Mouse (Mus musculus) G1E (cell line): ENCODE measurements around the gene Gm28374. TPM values are rescaled to one million over a fixed set of nuclear protein-coding genes. Genes with fewer than 3 reads are reported as not detected.
"Not testable (repeated sequence)": the region's sequence is repeated elsewhere in the genome, so short reads cannot be mapped to it uniquely, and the experiment has no call there.

Source experiments
- ATAC-seq: 2 replicates; pipeline ENCODE4 v1.8.0; 2016; ENCODE audit warnings: mild to moderate bottlenecking; ENCODE audit not compliant: insufficient number of reproducible peaks, poor library complexity, low FRiP score, severe bottlenecking; ENCODE audit errors: extremely low read depth
- DNase-seq: peaks from one replicate; pipeline ENCODE4 v3.0.0; 2012; ENCODE audit warnings: low spot score
- H3K27me3 ChIP-seq: 2 replicates; pipeline ENCODE4 v1.6.1; 2012; ENCODE audit warnings: mild to moderate bottlenecking, low read length, inconsistent platforms; ENCODE audit not compliant: insufficient read depth
- H3K36me3 ChIP-seq: replicated peaks from 2 replicates; pipeline ENCODE3; 2012; ENCODE audit warnings: mild to moderate bottlenecking, inconsistent platforms
- H3K4me1 ChIP-seq: 2 replicates; pipeline ENCODE4 v1.6.1; 2012; ENCODE audit warnings: low read depth, low read length, inconsistent platforms, mixed read lengths; ENCODE audit not compliant: insufficient read depth
- H3K4me3 ChIP-seq: 2 replicates; pipeline ENCODE4 v1.5.1; 2012; ENCODE audit warnings: low read depth, mild to moderate bottlenecking, inconsistent platforms, low read length, moderate library complexity, mixed read lengths
- H3K9me3 ChIP-seq: replicated peaks from 2 replicates; pipeline ENCODE4 v1.6.1; 2012; ENCODE audit warnings: inconsistent platforms
- CTCF ChIP-seq: IDR thresholded peaks from 2 replicates; pipeline ENCODE4 v1.5.1; 2012; ENCODE audit warnings: low read depth, low read length, inconsistent platforms, mixed read lengths
- GATA1 ChIP-seq: IDR thresholded peaks from 2 replicates; pipeline ENCODE4 v1.6.1; 2012; ENCODE audit warnings: borderline replicate concordance, low read length, inconsistent platforms, mixed read lengths
- GATA2 ChIP-seq: IDR thresholded peaks from 2 replicates; pipeline ENCODE4 v1.6.1; 2012; ENCODE audit warnings: low read depth, low read length, inconsistent platforms, borderline replicate concordance
- POLR2AphosphoS5 ChIP-seq: IDR thresholded peaks from 2 replicates; pipeline ENCODE4 v1.6.1; 2012; ENCODE audit warnings: low read depth, low read length, inconsistent platforms; ENCODE audit not compliant: insufficient replicate concordance
- TAL1 ChIP-seq: conservative IDR thresholded peaks from 2 replicates; pipeline ENCODE4 v1.6.1; 2012; ENCODE audit warnings: low read depth, low read length, inconsistent platforms, mixed read lengths
- polyA plus RNA-seq: library from polyadenylated mRNA; stranded (reverse); fragments of >175 nt; gene quantifications from 2 replicates; pipeline ENCODE4 v1.2.3, GENCODE M21; 2012
- total RNA-seq, 2 experiments: library from RNA; stranded (forward) in 1 of 2; stranded (reverse) in 1 of 2; fragments of 200-1000 nt in 1 of 2; fragments of >200 nt in 1 of 2; fragmentation: Nextera tagmentation in 1 of 2; gene quantifications; 2 replicates each; pipeline ENCODE4 v1.2.3; 2014 to 2017

Gene Gm28374
- total RNA-seq (2014; fragmentation: Nextera tagmentation) (not detected in 2 replicates), total RNA-seq (2017) (0.87 and 0.98 TPM in 2 replicates), polyA plus RNA-seq (0.37 and 0.75 TPM in 2 replicates)

DNA sequence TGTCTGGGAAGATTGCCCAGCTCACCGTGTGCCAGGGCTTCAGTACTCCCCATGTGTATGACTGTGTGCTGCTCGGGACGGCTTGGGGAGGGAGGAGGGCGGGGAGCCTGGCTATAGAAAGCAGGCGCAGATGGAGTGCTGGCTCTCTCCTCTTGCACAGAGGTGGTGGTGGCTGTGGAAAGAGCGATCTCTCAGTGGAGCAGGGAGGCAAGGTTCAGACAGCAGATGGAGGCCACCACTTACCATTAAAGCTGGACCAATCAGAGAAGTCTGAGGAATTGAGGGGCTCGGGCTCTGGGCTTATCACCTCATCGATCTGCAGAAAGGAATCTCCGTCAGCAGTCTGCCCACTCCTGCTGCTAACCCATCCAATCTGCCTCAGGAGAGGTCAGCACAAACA, at the start of gene Gm28374:
TSS of gene Gm28374 (minus strand) at position 101 of the 400 bp plus-strand sequence.
- H3K4me3 ChIP-seq: no peak within 1 kb of the TSS
- no peak for DNase-seq
- no peaks in the 10 kb centered on the region for H3K27me3 ChIP-seq
- peaks cover 44% of the 10 kb centered on the region for H3K4me1 ChIP-seq
- no peak for ATAC-seq
- TF ChIP-seq GATA2: no peak
- no peak for TF ChIP-seq CTCF
- TF ChIP-seq TAL1: no peak
- no peak for TF ChIP-seq POLR2AphosphoS5
- TF ChIP-seq GATA1: no peak
- H3K36me3 ChIP-seq: peaks cover 75% of the 10 kb centered on the region
- no peaks in the 10 kb centered on the region for H3K9me3 ChIP-seq

DNA sequence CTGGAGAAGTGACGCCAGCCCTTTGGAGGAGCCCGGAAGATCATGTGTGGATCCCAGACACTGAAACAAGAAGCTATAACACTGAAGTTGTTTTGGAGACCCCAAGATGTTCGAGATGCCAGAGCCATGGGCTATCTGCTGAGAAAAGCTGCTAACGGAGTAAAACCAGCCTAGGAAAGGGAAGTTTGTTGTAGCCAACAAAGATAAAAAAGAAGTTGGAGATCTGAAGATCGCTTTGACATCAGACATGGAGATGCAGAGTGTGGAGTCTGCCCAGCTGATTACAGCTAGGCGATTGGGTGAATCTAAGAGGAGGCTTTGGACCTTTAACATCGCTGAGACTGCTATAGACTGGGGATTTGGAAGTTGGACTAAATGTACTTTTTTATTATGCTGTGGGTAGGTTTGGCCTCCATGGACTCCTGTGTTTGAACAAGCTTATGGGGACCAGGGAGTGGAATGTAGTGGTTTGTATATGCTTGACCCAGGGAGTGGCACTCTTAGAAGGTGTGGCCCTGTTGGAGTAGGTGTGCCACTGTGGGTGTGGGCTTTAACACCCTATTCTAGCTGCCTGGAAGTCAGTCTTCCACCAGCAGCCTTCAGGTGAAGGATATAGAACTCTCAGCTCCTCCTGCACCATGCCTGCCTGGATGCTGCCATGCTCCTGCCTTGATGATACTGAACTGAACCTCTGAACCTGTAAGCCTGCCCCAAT, 48.5 kb upstream of the Gm28374 start:
- H3K9me3 ChIP-seq, H3K27me3 ChIP-seq, DNase-seq, ATAC-seq, H3K4me3 ChIP-seq: not testable (repeated sequence)
- peaks cover 30% of the 10 kb centered on the region for H3K36me3 ChIP-seq
- H3K4me1 ChIP-seq: peaks cover 54% of the 10 kb centered on the region

DNA sequence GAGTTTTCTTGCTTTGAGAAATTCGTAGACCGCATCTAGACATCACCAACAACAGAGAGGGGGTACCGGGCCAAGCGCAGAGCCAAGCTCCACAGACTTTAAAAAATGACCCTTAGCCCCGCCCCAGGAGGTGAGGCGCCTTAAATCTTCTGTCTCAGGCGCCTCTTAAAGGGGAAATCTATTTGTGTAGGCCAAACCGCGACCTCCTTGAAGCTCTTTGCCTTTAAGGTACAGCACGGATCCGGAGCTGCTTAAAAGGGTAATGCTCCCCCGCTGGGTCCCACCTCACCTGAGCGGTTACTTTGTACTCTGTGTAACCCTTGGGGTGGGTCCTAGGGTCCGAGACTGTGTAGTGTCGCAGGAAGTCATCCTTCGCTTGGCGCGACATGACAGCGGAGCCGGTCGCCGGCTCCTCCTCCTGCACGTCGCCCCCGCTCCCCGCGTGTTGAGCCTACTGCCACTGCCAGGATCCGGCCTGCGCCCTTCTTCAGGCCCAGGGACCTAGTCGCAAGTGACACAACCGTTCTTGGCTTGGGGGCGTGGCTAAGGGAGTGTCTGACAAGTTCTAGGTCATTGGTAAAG, 45.8 kb upstream of the Gm28374 start, which contains the start of gene Snx15:
TSS of gene Snx15 (minus strand) at position 545 of the 582 bp plus-strand sequence.
- peak; percentile 83 for ATAC-seq
- no peak for TF ChIP-seq POLR2AphosphoS5
- no peak for TF ChIP-seq GATA2
- TF ChIP-seq GATA1: no peak
- no peak for TF ChIP-seq TAL1
- TF ChIP-seq CTCF: no peak
- DNase-seq: peak; percentile 86
- H3K36me3 ChIP-seq: peaks cover 20% of the 10 kb centered on the region
- H3K27me3 ChIP-seq: no peaks in the 10 kb centered on the region
- no peaks in the 10 kb centered on the region for H3K9me3 ChIP-seq
- peaks cover 50% of the 10 kb centered on the region for H3K4me1 ChIP-seq
- H3K4me3 ChIP-seq: peak within 1 kb of the TSS; percentile 72

DNA sequence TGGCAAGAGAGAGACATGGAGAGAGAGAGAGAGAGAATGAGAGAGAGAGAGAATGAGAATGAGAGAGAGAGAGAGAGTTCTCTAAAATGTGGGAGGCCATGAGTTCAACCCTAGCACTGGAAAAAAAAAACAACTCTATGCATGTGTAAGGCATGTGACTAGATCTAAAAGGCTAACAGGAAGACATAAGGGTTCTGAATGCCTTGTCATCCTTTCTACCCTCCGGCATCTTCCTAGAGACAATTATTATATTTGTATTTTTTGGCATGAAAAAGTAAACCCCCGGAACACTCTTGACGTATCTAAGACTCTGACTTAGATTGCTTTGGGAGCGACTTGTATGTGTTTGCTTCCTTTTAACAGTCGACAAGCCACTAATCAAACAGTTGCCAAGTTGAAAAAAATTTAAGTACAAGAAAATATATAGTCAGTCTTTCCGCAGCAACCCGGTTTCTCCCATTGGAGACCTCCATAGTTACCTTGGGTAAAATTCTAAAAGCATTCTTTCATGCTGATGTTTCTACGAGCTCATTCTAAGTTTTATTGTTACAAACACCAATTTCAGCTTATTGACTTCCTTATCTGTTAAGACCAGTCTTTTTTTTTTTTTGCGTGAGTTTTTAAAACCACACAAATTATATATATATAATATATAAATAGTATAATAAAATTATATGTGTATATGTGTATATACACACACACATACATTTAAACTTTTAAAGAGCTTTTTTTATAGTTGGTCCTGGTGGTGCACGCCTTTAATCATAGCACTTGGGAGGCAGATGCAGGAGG, 44.9 kb upstream of the Gm28374 start:
- H3K9me3 ChIP-seq: no peaks in the 10 kb centered on the region
- H3K27me3 ChIP-seq: no peaks in the 10 kb centered on the region
- no peak for DNase-seq
- TF ChIP-seq GATA1 (no peak), CTCF (no peak), TAL1 (no peak), GATA2 (no peak), POLR2AphosphoS5 (no peak)
- H3K4me1 ChIP-seq: peaks cover 41% of the 10 kb centered on the region
- ATAC-seq: no peak
- H3K36me3 ChIP-seq: peaks cover 27% of the 10 kb centered on the region
- H3K4me3 ChIP-seq: peak overlapping the region; percentile 72

DNA sequence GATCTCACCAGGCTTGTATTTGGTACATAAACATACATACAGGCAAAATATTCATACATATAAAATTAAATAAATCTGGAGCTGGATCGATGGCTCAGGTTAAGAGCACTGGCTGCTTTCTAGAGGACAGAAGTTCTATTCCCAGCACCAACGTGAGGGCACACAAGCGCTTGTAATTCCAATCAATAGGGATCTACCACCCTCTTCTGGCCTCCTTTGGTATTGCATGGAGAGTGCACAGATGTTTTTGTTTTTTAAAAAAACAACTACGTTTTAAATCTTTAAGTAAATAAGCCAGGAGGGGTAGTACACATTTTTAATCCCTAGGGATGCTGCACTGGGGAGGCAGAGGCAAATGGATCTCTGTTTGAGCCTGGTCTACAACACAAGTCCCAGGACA, 44.2 kb upstream of the Gm28374 start:
- no peak for TF ChIP-seq POLR2AphosphoS5
- peak; percentile 45; the same call in 1 of the 2 replicates for TF ChIP-seq CTCF
- no peak for TF ChIP-seq TAL1
- no peak for TF ChIP-seq GATA2
- TF ChIP-seq GATA1: no peak
- H3K27me3 ChIP-seq: no peaks in the 10 kb centered on the region
- H3K36me3 ChIP-seq: peaks cover 30% of the 10 kb centered on the region
- ATAC-seq: no peak
- DNase-seq: no peak
- H3K4me1 ChIP-seq: peaks cover 37% of the 10 kb centered on the region
- no peak overlapping the region for H3K4me3 ChIP-seq
- H3K9me3 ChIP-seq: no peaks in the 10 kb centered on the region

DNA sequence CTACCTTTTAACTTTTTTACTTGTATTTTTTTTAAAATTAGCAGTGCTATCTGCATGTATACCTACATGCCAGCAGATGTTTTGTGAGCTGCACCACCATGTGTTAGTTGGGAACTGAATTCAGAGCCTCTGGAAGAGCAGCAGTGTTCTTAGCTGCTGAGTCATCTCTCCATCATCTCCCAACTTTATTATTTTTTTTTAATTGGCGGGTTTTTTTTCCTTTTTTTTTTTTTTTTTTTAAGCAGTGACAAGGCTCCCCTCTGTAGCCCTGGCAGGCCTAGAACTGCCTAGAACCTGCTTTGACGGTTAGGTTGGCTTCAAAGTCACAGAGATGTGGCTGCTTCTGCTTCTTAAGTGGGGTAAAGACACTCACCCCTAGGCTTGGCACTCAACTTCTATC, 42.8 kb upstream of the Gm28374 start:
- no peak for ATAC-seq
- H3K36me3 ChIP-seq: peaks cover 44% of the 10 kb centered on the region

More for the DNA sequence above, 42.8 kb upstream of the Gm28374 start:
- H3K27me3 ChIP-seq: no peaks in the 10 kb centered on the region
- no peak for DNase-seq
- H3K9me3 ChIP-seq: no peaks in the 10 kb centered on the region
- H3K4me1 ChIP-seq: peaks cover 29% of the 10 kb centered on the region
- no peak overlapping the region for H3K4me3 ChIP-seq
- no peak for TF ChIP-seq POLR2AphosphoS5
- no peak for TF ChIP-seq CTCF
- TF ChIP-seq GATA1: no peak
- no peak for TF ChIP-seq GATA2
- TF ChIP-seq TAL1: no peak
